Mouse (Mus musculus) forebrain, embryonic 14.5 days (tissue): ENCODE data around the gene Sfxn5. TPM values are rescaled to one million over a fixed set of nuclear protein-coding genes. Genes with fewer than 3 reads are reported as not detected.
A peak's percentile ranks its signal among the peaks of the same experiment; 100 is the strongest.

Source experiments
- ATAC-seq: fragments of 200-750 bp; cut with Nextera tagmentation; 2 replicates; pipeline ENCODE4 v1.8.0; 2017; ENCODE audit warnings: mild to moderate bottlenecking, moderate library complexity
- DNase-seq: peaks from one replicate; pipeline ENCODE4 v3.0.0-alpha.2; 2015; ENCODE audit warnings: low spot score
- H3K27ac ChIP-seq: fragments of 300-500 bp; sonication (generic); 2 replicates; pipeline ENCODE4 v1.5.1; 2014; ENCODE audit warnings: low read depth, mild to moderate bottlenecking, control low read depth, low read length, moderate library complexity
- H3K27me3 ChIP-seq: fragments of 300-500 bp; sonication (generic); replicated peaks from 2 replicates; pipeline ENCODE4 v1.6.1; 2014; ENCODE audit warnings: low read length, control low read depth, mixed read lengths; ENCODE audit not compliant: control insufficient read depth, insufficient read depth
- H3K36me3 ChIP-seq: fragments of 300-500 bp; sonication (generic); 2 replicates; pipeline ENCODE4 v1.6.1; 2014; ENCODE audit warnings: low read length, control low read depth; ENCODE audit not compliant: control insufficient read depth, insufficient read depth
- H3K4me1 ChIP-seq: fragments of 300-500 bp; sonication (generic); 2 replicates; pipeline ENCODE4 v1.6.1; 2014; ENCODE audit warnings: antibody characterized with exemption, low read length, control low read depth; ENCODE audit not compliant: control insufficient read depth, insufficient read depth
- H3K4me2 ChIP-seq: fragments of 300-500 bp; sonication (generic); 2 replicates; pipeline ENCODE4 v1.6.1; 2014; ENCODE audit warnings: mild to moderate bottlenecking, control low read depth, low read length
- H3K4me3 ChIP-seq: fragments of 300-500 bp; sonication (generic); 2 replicates; pipeline ENCODE4 v1.5.1; 2014; ENCODE audit warnings: low read depth, low read length, control low read depth
- H3K9ac ChIP-seq: fragments of 300-500 bp; sonication (generic); 2 replicates; pipeline ENCODE4 v1.6.1; 2014; ENCODE audit warnings: mild to moderate bottlenecking, low read length, control low read depth, moderate library complexity
- H3K9me3 ChIP-seq: fragments of 300-500 bp; sonication (generic); replicated peaks from 2 replicates; pipeline ENCODE4 v1.6.1; 2016; ENCODE audit warnings: low read length, control low read depth, mixed read lengths; ENCODE audit not compliant: control insufficient read depth
- WGBS: fragments of 180-500 bp; shearing (Covaris S2); extraction: QIAGEN DNeasy Blood & Tissue Kit; methylation state at CpG from one replicate; pipeline ENCODE4 v1.1.7; 2014; 5-methylcytosine and 5-hydroxymethylcytosine counted together
- polyA plus RNA-seq: library from polyadenylated mRNA; unstranded; fragments of >200 nt; fragmentation: Nextera tagmentation; extraction: Ambion mirVana; gene quantifications from 2 replicates; pipeline ENCODE4 v1.2.1, GENCODE M21; 2014

The Sfxn5 gene
- polyA plus RNA-seq, 1 experiment from 2014 or later: 15.2 TPM

DNA sequence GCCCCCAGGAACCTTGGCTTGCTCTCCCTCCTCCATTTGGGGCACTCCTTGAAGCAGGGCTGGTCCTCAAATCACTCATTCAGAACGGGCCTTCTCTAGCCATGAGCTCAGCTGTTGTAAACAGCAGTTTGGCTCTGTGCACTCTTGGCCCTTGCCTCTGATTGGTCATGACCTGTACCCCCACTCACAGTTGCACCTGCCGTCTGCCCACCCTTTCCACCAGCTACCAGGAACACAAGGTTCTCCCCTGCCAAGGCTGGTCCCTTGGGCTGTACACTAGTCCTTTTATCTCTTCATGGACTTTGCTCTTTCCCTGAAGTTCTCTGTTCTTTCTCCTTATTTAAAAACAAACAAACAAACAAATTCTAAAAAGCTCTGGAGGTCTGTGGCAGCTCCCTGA is 105.7 kb downstream of the Sfxn5 start:
- 78% methylated on average over 2 of the region's 2 CpGs for WGBS
- no peaks in the 10 kb centered on the region for H3K9me3 ChIP-seq
- H3K27me3 ChIP-seq: no peaks in the 10 kb centered on the region

GRCm38 (mm10) chr6:85226570-85226969 is 106.7 kb downstream of the Sfxn5 start:
- Histone ChIP-seq H3K36me3 (no peaks in the 10 kb centered on the region), H3K4me2 (no peak overlapping the region), H3K9me3 (no peaks in the 10 kb centered on the region), H3K27ac (no peak overlapping the region; the same call in 1 of the 2 replicates), H3K4me1 (peaks cover 24% of the 10 kb centered on the region), H3K4me3 (no peak overlapping the region), H3K9ac (no peak overlapping the region), H3K27me3 (no peaks in the 10 kb centered on the region)
- DNase-seq: peak; percentile 74
- ATAC-seq: peak; percentile 38; the same call in 1 of the 2 replicates
- WGBS: 22% methylated on average over 9 of the region's 9 CpGs

More for the DNA sequence above, 105.7 kb downstream of the Sfxn5 start:
- DNase-seq (no peak), ATAC-seq (no peak)
- no peak overlapping the region for H3K4me2 ChIP-seq
- no peak overlapping the region for H3K9ac ChIP-seq
- H3K27ac ChIP-seq: no peak overlapping the region
- no peak overlapping the region for H3K4me3 ChIP-seq
- H3K4me1 ChIP-seq: peaks cover 30% of the 10 kb centered on the region
- no peaks in the 10 kb centered on the region for H3K36me3 ChIP-seq

- Histone ChIP-seq H3K4me1 (peaks cover 25% of the 10 kb centered on the region), H3K4me2 (no peak overlapping the region), H3K36me3 (no peaks in the 10 kb centered on the region), H3K27ac (no peak overlapping the region), H3K9me3 (no peaks in the 10 kb centered on the region), H3K4me3 (no peak overlapping the region), H3K27me3 (no peaks in the 10 kb centered on the region), H3K9ac (no peak overlapping the region)
- WGBS: 11% methylated on average over 15 of the region's 15 CpGs
- ATAC-seq (peak; percentile 64; the same call in 1 of the 2 replicates), DNase-seq (peak; percentile 76)
Measured at GRCm38 (mm10) chr6:85224442-85224891, 108.8 kb downstream of the Sfxn5 start.

DNA sequence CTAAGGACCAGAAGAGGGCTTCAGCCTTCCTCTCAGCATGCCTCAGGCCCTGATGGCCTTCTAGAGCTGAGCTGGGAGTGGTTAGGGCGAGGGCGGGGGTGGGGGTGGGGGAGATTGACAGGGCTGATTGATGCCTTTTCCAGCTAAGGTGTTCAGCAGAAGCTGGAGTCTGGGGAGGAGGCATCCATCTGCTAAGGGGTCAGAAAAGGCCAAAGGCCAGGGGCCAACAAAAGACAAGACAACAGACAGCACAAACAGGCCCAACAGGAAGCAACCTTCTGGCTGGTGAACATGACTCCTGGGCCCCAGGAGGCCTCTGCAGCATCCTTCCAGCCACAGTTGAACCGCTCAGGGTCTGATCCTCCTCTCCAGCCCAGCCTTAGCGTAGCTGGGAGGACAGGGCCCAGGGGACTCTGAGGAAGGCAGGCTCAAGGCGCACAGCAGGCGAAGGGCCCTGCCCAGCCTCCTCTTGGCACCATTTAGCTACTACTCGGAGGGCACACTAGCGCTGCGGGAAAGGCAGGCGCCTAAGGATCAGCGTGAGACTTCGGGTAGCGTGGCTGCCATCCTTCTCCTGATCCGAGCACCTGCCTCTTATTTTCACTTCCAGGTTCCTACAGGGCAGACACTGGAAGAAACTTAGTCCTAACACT is 109.6 kb downstream of the Sfxn5 start:
- no peak overlapping the region for H3K9ac ChIP-seq
- DNase-seq (no peak), ATAC-seq (peak; percentile 35)
- peaks cover 32% of the 10 kb centered on the region for H3K4me1 ChIP-seq
- WGBS: 39% methylated on average over 14 of the region's 14 CpGs
- H3K27ac ChIP-seq: peak overlapping the region; percentile 55
- no peak overlapping the region for H3K4me2 ChIP-seq
- no peaks in the 10 kb centered on the region for H3K9me3 ChIP-seq
- H3K27me3 ChIP-seq: no peaks in the 10 kb centered on the region
- H3K4me3 ChIP-seq: no peak overlapping the region
- H3K36me3 ChIP-seq: no peaks in the 10 kb centered on the region

GRCm38 (mm10) chr6:85222551-85222950 is 110.7 kb downstream of the Sfxn5 start:
- 68% methylated on average over 10 of the region's 10 CpGs for WGBS
- DNase-seq: no peak
- Histone ChIP-seq H3K27ac (no peak overlapping the region), H3K27me3 (no peaks in the 10 kb centered on the region), H3K4me1 (peaks cover 37% of the 10 kb centered on the region), H3K9ac (no peak overlapping the region), H3K36me3 (no peaks in the 10 kb centered on the region), H3K9me3 (no peaks in the 10 kb centered on the region), H3K4me2 (no peak overlapping the region), H3K4me3 (no peak overlapping the region)
- no peak for ATAC-seq

GRCm38 (mm10) chr6:85220917-85221316 is 112.3 kb downstream of the Sfxn5 start:
- peaks cover 34% of the 10 kb centered on the region for H3K4me1 ChIP-seq
- no peak overlapping the region for H3K4me2 ChIP-seq
- no peak overlapping the region for H3K4me3 ChIP-seq
- no peaks in the 10 kb centered on the region for H3K36me3 ChIP-seq
- H3K9me3 ChIP-seq: no peaks in the 10 kb centered on the region
- DNase-seq (no peak), ATAC-seq (no peak)
- H3K27me3 ChIP-seq: no peaks in the 10 kb centered on the region
- no peak overlapping the region for H3K9ac ChIP-seq
- H3K27ac ChIP-seq: no peak overlapping the region
- WGBS: 54% methylated on average over 4 of the region's 4 CpGs

- DNase-seq (no peak), ATAC-seq (no peak)
- Histone ChIP-seq H3K4me1 (peaks cover 40% of the 10 kb centered on the region), H3K4me3 (no peak overlapping the region), H3K36me3 (no peaks in the 10 kb centered on the region), H3K9ac (no peak overlapping the region), H3K9me3 (no peaks in the 10 kb centered on the region), H3K27me3 (no peaks in the 10 kb centered on the region), H3K4me2 (no peak overlapping the region), H3K27ac (peak overlapping the region; percentile 86; the same call in 1 of the 2 replicates)
- 87% methylated on average over 11 of the region's 11 CpGs for WGBS
Measured at GRCm38 (mm10) chr6:85219706-85220105, 113.5 kb downstream of the Sfxn5 start.

DNA sequence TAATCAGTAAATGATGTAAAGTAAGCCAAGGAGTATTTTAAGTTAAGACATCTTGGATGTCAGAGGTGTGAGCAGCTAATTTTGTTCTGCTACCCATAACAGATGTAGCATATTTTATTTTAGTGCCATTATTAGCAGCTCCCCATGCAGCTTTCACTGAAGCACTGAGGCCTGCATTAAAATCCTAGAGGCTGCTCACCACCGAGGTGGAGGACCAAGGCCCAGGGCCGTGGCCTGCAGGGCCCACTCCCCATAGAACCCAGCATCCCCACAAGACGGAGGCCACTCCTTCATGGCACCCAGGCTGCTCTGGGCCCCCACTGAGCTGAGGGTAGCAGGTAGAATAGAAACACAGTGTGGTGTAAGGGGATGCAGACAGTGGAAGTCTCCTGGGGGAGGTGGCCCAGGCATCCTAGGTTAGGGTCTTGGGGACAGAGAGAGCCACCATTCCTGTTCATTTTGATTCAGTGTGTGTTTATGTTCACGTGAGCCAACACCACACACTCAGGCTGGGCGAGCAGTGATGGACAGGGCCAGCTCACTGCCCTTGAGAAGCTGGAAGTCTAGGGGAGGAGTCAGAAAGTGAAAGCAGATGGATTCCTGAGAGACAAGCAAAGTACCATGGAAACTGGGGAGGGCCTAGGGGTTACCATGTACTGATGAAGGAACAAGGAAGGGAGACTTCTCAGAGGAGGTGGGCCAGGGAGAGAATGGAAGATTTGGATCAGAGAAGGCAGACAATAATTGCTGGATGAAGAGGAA is 114.4 kb downstream of the Sfxn5 start:
- H3K9me3 ChIP-seq: no peaks in the 10 kb centered on the region
- peak; percentile 62 for ATAC-seq
- H3K36me3 ChIP-seq: no peaks in the 10 kb centered on the region
- H3K4me2 ChIP-seq: no peak overlapping the region
- H3K9ac ChIP-seq: no peak overlapping the region
- H3K4me3 ChIP-seq: no peak overlapping the region
- H3K27ac ChIP-seq: peak overlapping the region; percentile 86
- DNase-seq: peak; percentile 65
- no peaks in the 10 kb centered on the region for H3K27me3 ChIP-seq
- H3K4me1 ChIP-seq: peaks cover 35% of the 10 kb centered on the region
- 32% methylated on average over 5 of the region's 5 CpGs for WGBS

DNA sequence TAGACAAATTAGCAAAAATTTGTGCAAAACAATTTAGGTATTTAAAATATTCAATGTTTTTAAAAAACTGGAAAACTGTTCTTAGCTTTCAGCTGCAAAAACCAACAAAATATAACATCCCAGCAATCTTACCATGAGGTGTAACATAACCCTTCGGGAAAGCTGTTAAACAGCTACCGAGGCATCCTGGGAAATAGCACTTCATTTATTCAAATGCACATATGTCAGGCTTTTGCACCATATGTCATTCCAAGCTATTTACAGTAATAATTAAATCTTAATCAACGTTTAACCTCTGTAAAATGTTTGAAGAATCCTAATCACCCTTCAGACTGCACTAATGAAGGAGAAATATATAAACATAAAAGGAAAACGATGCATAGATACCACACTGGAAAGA is 115.0 kb downstream of the Sfxn5 start:
- ATAC-seq (peak; percentile 71), DNase-seq (peak; percentile 92)
- WGBS: 42% methylated on average over 4 of the region's 4 CpGs
- H3K27ac ChIP-seq: peak overlapping the region; percentile 70; the same call in 1 of the 2 replicates
- no peak overlapping the region for H3K4me2 ChIP-seq
- H3K4me3 ChIP-seq: no peak overlapping the region
- H3K9me3 ChIP-seq: no peaks in the 10 kb centered on the region
- H3K27me3 ChIP-seq: no peaks in the 10 kb centered on the region
- H3K36me3 ChIP-seq: no peaks in the 10 kb centered on the region
- H3K9ac ChIP-seq: no peak overlapping the region
- H3K4me1 ChIP-seq: peaks cover 30% of the 10 kb centered on the region
